Comparison of ENCODE assay signal across 8 mouse cellular contexts in the genomic region with DNA sequence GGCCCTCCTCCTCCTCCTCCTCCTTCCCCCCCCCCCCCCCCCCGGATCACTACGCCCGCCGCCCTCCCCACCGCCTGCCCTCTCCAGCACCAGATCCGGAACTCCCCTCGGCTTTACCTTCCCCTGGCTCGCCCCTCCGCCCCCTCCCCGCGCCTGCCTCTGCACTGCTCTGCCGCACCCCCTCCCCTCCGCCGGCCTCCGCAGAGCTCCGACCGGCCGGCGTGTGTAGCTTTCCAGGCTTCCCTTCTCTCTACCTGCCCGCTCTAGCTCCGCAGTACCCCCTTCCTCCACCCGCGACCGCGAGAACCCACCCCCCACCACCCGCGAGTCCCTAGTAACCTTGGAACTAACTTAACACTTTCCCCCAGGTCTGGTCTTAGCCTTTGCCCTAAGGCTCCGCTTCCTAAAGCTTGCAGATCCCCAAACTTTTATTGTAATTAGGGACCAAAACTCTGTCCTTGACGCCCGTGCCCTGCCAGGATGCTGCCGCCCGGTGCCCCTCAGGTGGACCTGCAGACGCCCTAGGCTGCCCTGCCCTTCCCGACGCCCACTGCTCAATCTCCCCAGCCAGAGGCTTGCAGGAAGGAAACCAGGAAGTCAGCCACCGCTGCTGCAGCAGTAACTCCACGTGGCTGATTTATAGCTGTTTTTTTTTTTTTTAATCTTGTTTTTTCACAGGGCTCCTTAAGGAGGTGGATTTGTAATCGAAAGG. TPM values are rescaled to one million over a fixed set of nuclear protein-coding genes. Genes with fewer than 3 reads are reported as not detected.
DNase-seq lines count a peak whose midpoint lies in the region; ATAC-seq lines count a peak whose summit lies in the region.

No protein-coding gene starts in this region.

- peak; percentile 68 for DNase-seq in CD4-positive, CD25-positive, alpha-beta regulatory T cell, adult 2 months (ENCODE audit: low read depth, low spot score)
- DNase-seq in adrenal gland, adult (ENCODE audit: inconsistent age in 2 of 2, low spot score in 1 of 2): peak; percentile 59 to 85
- peak; percentile 36 for DNase-seq in embryo, embryonic 11.5 days (ENCODE audit: low read depth, low spot score)
- DNase-seq in lung, postnatal 10 days: peak; percentile 45
- DNase-seq in ovary, postnatal 14 days (ENCODE audit: low spot score): peak; percentile 22
- peak; percentile 67 to 77 for DNase-seq in thymus, postnatal 36 days

- H3K9me3 ChIP-seq in heart, embryonic 12.5 days (replicated peaks): no peaks in the 10 kb centered on the region
- H3K9me3 ChIP-seq in kidney, embryonic 15.5 days (replicated peaks): no peaks in the 10 kb centered on the region

- 1% methylated on average over 25 of the region's 38 CpGs for WGBS in heart, embryonic 12.5 days
- 1% methylated on average over 28 of the region's 38 CpGs for WGBS in kidney, embryonic 15.5 days

- peaks cover 12% of the 10 kb centered on the region for H3K27me3 ChIP-seq in heart, embryonic 12.5 days (replicated peaks)
- no peaks in the 10 kb centered on the region for H3K27me3 ChIP-seq in kidney, embryonic 15.5 days

- H3K27ac ChIP-seq in heart, embryonic 12.5 days (ENCODE audit: poor library complexity, severe bottlenecking): peak overlapping the region; percentile 90
- peak overlapping the region; percentile 99 for H3K27ac ChIP-seq in kidney, embryonic 15.5 days

- peak overlapping the region; percentile 93 for H3K9ac ChIP-seq in heart, embryonic 12.5 days
- H3K9ac ChIP-seq in kidney, embryonic 15.5 days: peak overlapping the region; percentile 96

- peak; percentile 63 for ATAC-seq in heart, embryonic 12.5 days (ENCODE audit: insufficient number of reproducible peaks, low FRiP score)
- ATAC-seq in kidney, embryonic 15.5 days (replicated peaks; ENCODE audit: low FRiP score): peak; percentile 76

- H3K4me1 ChIP-seq in heart, embryonic 12.5 days (replicated peaks): 0 out of 2 replicates have a peak, but pooled peaks cover 2% of the 10 kb centered on the region
- peaks cover 20% of the 10 kb centered on the region for H3K4me1 ChIP-seq in kidney, embryonic 15.5 days

- no peaks in the 10 kb centered on the region for H3K36me3 ChIP-seq in heart, embryonic 12.5 days
- 0 out of 2 replicates have a peak, but pooled peaks cover 5% of the 10 kb centered on the region for H3K36me3 ChIP-seq in kidney, embryonic 15.5 days

- H3K4me2 ChIP-seq in heart, embryonic 12.5 days: peak overlapping the region; percentile 90
- H3K4me2 ChIP-seq in kidney, embryonic 15.5 days: peak overlapping the region; percentile 89

- H3K4me3 ChIP-seq in heart, embryonic 12.5 days: peak overlapping the region; percentile 94
- peak overlapping the region; percentile 89 for H3K4me3 ChIP-seq in kidney, embryonic 15.5 days (replicated peaks)

RNA-seq across cellular contexts. Expression of a gene that starts 0.4 kb away (rescaled TPM):
- 7.5 and 8.6 TPM in 2 replicates for polyA plus RNA-seq in heart, embryonic 12.5 days (2016; fragmentation: Nextera tagmentation; extraction: Ambion mirVana)
- 21.5 and 25.2 TPM in 2 replicates for polyA plus RNA-seq in kidney, embryonic 15.5 days (2015; fragmentation: Nextera tagmentation; extraction: Ambion mirVana)

Comparison
In these comparisons a context has a peak if more than half of its experiments do, and no peak if none do; other contexts are left out.
1. Peak in every context shown above with its lines: DNase-seq, ATAC-seq, H3K4me3 ChIP-seq and H3K27ac ChIP-seq.
2. DNase-seq: peak in every context shown above with its lines; median percentile 72 in adrenal gland, adult; 72 in thymus, postnatal 36 days; 68 in CD4-positive, CD25-positive, alpha-beta regulatory T cell, adult 2 months; 45 in lung, postnatal 10 days; 36 in embryo, embryonic 11.5 days; 22 in ovary, postnatal 14 days.